Mouse (Mus musculus) adrenal gland, postnatal 14 days (tissue): Measurements from ENCODE around the gene 4930467E23Rik. TPM values are rescaled to one million over a fixed set of nuclear protein-coding genes. Genes with fewer than 3 reads are reported as not detected.
"Not testable (repeated sequence)": the region's sequence is repeated elsewhere in the genome, so short reads cannot be mapped to it uniquely, and the experiment has no call there.

Source experiments
- DNase-seq: peaks from one replicate; pipeline ENCODE4 v3.0.0; 2021; ENCODE audit warnings: mixed read lengths
- total RNA-seq: library from RNA; stranded (reverse); gene quantifications from 2 replicates; pipeline ENCODE4 v1.2.3, GENCODE M21; 2021

4930467E23Rik gene
- total RNA-seq, 1 experiment from 2014 or later = 0.15 TPM

DNA sequence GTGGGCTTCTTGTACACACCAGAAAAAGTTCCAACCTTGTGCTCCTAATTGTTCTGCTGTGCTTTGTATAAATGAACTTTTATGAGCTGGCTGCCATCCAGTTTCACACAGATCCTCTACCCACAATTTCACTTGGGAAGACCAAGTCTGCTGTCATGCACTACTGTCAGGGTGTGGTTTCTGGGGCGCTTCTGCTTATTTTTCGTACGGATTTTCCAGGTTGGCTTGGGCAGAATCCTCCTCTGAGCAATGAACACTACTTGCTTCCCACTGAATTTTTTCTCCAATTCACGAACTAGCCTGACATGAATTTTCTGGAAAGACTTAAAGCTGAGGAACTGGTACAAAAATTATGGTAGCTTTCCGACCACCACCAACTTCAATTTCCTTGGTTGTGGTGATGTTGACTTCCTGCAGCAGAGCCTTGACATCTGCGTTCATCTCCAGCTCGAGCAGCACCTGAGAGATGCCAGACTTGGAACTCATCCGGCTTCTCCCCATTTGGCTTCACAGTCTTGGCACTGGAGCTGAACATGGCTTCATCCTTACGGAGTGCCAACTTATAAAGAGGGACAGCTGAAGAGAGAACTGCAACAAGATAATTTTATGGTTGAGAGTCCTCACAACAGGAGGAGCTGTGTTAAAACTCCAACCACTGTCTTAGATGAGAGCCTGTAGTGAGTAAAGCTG is 18.1 kb upstream of the 4930467E23Rik start:
- not testable (repeated sequence) for DNase-seq

DNA sequence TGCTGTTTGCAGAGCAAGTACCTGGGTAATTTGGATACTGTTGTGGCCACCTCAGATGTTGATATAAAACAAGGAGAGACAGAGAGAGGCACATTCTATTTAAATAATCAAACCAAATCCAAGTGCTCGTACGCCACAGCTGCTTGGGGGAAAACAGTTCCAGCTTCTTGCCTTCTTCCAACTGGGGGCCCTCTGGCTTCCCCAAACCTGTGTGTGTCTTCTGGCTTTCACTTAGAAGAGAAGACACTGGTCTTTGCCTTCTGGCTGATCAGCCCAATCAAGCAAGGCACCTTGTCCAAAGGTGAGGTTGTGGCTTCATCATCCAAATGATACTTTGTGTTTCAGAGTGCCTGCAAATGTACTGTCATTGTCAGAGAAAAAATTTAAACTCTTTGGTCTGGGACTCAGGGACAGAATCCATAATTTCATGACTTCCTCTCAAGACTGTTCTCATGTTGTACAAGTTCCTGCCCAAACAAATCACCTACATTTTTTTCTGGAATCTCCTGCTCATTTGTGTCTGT is 17.1 kb upstream of the 4930467E23Rik start:
- not testable (repeated sequence) for DNase-seq

DNA sequence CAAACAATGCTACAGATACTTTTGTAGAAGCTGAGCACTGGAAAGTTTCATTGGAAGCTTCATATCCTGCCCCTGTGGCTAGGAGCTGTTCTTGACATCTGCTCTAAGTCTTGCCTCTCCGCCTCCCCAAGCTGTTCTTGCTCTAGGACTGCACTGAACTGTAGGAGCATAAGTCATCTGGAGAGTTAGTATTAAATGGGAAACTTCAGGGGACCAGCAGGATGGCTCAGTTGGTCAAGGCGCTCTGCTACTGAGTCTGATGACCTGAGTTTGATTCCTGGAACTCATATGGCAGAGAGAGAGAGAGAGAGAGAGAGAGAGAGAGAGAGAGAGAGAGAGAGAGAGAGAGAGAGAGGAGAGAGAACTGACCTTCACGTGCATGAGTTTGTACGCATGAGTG is 16.6 kb upstream of the 4930467E23Rik start:
- DNase-seq = not testable (repeated sequence)

DNA sequence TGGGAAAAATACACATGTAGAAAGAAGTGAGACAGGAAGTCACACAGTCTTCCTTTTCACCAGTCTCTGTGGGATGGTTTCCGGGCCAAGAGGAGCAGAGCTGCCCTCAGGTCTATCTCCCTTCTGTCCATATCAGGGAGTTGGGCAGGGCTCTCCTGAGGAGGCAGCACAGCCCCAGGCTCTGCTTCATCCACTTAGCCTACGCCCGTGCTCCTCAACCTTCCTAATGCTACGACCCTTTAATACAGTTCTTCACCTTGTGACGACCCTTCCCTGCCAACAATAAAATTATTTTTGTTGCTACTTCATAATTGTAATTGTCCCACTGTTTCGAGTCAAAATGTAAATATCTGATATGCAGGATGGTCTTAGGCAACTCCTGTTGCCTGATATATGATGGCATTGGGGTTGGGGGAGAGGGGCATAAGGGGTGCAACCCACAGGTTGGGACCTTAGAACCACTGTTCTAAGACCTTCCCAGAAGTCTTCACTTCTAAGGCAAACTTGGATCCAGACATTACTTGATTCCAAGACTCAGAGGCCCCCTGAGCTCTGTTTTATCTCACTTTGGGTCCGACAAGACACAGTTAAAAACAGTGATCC is 16.0 kb upstream of the 4930467E23Rik start:
- DNase-seq = not testable (repeated sequence)

DNA sequence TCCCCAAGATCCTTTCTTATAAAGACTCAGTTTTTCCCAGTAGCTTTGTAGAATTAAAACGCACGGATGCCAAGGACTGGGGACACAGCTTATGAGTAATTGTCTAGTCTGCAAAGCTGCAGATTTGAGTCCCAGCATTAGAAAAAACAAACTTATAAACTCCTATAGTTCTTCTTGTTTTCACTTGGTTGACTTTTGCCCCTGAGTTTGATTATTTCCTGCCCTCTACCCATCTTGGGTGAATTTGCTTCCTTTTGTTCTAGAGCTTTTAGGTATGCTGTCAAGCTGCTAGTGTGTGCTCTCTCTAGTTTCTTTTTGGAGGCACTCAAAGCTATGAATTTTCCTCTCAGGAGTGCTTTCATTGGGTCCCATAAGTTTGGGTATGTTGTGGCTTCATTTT is 14.9 kb upstream of the 4930467E23Rik start:
- DNase-seq = not testable (repeated sequence)

DNA sequence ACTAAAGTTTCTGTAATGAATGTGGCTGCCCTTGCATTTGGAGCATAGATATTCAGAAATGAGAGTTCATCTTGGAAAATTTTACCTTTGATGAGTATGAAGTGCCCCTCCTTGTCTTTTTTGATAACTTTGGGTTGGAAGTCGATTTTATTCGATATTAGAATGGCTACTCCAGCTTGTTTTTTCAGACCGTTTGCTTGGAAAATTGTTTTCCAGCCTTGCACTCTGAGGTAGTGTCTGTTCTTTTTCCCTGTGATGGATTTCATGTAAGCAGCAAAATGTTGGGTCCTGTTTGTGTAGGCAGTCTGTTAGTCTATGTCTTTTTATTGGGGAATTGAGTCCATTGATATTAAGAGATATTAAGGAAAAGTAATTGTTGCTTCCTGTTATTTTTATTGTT is 14.1 kb upstream of the 4930467E23Rik start:
- DNase-seq = not testable (repeated sequence)

DNA sequence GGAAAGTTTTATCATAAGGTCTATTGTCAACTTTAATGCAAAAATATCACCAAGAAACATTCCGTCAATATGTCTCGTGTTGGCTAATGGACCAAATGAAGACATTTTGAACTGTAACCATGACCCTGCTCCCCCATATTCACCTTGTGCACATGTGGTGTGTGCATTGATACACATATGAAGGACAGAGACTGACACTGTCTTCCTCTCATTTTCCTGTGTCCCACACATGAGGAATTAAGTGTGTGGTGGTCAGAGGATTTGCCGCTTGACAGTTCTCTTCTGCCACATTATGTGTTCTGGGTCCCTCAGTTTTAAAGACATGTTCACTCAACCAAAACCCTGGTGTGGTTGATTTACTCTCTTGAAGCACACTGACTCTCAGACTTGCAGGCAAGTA is 11.5 kb upstream of the 4930467E23Rik start:
- DNase-seq = not testable (repeated sequence)

DNA sequence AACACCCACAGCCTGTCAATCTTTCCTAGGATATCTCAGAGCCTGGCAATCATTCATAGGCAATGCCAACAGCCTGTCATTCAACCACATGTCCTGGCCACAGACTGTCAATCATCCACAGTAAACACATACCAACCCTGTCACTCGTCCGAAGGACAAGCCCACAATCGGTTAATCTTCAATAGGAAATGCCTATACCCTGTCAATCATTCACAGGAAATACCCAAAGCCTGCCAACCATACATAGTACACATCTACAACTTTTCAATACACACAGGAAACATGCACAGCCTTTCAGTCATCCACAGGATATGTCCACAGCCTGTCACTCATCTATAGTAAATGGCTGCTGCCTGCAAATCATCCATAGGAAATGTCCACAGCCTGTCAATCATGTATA is 9.9 kb upstream of the 4930467E23Rik start:
- DNase-seq = not testable (repeated sequence)

DNA sequence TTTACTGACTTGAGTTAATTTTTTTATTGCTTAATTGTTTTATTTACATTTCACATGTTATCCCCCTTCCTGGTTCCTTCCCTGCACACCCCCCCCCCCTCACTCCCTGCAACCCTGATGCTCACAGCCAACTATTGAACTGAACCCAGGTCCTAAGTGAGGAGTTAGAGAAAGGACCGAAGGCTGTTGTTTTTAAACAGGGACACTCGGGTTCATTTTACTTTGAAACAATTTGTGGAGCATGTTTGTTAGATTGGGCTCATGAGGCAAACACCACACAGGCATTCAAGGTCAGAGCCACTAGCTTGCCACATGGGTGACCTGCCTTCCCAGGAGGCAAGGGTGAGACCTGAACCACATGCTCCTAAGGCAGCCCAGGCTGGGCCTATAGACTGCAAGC is 4.5 kb upstream of the 4930467E23Rik start:
- not testable (repeated sequence) for DNase-seq

DNA sequence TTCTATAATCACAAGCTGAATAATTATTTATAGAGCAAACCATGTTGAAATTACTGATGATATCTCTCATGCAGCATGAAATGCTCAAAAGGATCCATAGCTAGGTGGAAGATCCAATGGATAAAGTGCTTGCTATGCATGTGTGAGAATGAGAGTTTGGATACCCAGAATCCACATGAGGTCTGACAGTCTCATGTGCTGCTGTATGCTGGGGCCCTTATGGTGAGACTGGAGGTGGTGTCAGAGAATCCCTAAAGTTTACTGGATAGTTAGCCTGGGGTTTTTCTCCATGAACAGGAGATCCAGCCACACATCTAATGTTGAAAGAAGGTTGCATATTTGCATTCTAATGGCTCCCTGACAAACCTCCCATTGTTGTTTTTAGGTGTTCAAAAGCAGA is 22.4 kb downstream of the 4930467E23Rik start:
- not testable (repeated sequence) for DNase-seq

DNA sequence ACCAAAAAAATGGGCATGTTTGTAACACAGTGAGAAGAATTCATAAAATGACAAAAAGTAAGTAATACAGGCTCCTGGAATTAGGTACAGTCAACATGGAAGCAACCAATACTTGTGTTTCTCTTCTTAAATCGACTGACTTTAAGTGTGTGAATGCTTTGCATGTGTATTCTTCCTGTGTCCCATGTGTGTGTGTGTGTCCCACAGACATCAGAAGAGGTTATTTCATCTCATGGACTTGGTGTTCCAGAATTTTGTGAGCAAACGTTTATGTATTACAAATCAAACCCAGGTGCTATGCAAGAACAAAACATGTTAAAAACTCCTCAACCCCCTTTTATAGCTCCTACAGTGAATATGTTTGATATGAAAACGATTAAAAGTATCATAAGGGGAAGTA is 24.8 kb downstream of the 4930467E23Rik start:
- not testable (repeated sequence) for DNase-seq

DNA sequence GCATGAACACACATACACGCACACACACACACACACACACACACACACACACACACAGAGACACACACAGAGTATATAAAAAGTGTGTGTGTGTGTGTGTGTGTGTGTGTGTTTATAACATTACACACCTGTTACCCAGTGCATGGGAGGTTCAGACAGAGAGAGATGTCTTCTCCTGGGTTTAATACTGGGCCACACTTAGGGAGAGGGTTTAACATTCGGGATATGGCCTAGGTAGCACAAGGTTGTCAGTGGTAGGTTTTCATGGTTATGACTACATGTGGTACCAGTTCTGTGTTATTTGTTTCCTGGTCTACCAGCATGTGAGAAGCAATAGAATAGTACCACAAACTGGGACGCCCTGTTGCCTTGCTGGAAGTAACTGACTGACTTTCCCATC is 25.6 kb downstream of the 4930467E23Rik start:
- DNase-seq = not testable (repeated sequence)

DNA sequence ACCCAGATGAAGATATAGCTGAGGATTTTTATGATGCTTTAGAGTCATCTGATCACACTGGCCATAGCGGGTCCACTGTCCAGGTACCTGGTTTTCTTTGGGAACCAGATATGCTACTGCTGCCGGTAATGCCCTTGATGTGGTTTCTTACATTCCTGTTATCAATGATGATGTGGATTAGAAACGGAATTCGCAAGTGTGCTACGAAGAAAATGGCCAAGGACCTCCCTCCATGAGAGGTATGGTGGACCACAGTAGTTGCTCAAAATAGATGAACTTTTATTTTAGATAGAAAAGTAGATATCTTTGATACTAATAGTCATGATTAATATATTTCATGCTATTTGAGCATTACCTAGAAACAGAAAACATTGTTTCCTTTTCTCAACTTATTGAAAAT is 32.3 kb downstream of the 4930467E23Rik start:
- not testable (repeated sequence) for DNase-seq

DNA sequence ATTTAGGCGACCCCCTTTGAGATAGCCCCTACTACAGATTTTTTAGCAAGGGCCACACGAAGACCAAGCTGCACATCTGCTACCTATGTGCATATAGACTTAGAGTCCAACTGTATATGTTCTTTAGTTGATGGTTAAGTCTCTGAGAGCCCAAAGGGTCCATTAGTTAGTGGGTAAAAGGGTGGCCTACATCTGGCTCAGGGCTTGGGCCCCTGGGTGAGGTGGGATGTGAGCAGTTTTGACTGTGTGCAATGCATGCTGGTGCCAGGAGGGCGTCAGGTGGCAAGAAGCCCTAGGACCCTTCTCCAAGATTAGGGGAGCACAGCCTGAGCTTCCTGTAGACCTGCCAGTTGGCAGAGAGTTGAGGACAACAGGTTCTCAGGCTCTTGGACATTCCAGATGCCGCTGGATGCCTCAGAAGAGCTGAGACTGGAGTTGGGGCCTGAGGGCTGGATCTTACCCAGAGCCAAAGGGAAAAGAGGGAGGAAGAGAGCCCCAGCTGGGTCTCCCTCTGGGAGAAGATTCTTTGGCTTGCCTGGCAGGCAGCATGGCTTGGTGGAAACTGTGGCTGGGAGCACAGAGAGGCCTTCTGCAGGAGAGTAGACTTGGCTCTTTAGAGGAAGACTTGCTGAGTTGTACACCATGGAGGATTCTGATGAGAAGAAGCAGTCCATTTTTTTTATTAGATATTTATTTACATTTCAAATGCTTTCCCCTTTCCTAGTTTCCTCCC is 33.6 kb downstream of the 4930467E23Rik start:
- DNase-seq = not testable (repeated sequence)

DNA sequence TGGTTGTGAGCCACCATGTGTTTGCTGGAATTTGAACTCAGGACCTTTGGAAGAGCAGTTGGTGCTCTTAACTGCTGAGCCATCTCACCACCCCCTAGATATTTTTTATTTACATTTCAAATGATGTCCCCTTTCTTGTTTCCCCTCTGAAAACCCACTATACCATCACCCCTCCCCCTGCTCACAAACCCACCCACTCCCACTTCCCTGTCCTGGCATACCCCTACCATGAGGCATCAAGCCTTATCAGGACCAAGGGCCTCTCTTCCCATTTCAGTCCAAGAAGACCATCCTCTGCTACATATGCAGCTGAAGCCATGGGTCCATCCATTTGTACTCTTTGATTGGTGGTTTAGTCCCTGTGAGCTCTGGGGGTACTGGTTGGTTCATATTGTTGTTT is 36.2 kb downstream of the 4930467E23Rik start:
- not testable (repeated sequence) for DNase-seq

DNA sequence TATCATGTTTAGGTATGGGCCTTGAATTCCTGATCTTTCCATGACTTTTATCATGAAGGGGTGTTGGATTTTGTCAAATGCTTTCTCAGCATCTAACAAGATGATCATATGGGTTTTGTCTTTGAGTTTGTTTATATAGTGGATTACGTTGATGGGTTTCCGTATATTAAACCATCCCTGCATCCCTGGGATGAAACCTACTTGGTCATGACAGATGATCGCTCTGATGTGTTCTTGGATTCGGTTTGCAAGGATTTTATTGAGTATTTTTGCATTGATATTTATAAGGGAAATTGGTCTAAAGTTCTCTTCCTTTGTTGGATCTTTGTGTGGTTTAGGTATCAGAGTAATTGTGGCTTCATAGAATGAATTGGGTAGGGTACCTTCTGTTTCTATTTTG is 44.1 kb downstream of the 4930467E23Rik start:
- not testable (repeated sequence) for DNase-seq

DNA sequence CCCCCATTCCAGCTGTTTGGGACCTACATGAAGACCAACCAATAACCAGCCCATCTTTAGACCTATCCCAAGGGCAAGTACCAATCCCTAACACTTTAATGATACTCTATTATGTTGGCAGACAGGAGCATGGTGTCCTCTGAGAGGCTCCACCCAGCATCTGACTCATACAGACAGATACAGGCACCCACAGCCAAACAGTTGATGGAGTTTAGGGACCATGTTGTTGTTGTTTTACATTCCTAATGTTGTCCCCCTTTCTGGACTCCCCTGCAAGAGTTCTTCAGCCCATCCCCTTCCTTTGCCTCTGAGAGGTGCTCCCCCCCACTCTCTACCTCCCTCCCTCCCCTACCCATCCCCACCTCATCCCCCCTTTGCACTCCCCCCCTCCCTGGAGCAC is 46.9 kb downstream of the 4930467E23Rik start:
- DNase-seq = not testable (repeated sequence)

DNA sequence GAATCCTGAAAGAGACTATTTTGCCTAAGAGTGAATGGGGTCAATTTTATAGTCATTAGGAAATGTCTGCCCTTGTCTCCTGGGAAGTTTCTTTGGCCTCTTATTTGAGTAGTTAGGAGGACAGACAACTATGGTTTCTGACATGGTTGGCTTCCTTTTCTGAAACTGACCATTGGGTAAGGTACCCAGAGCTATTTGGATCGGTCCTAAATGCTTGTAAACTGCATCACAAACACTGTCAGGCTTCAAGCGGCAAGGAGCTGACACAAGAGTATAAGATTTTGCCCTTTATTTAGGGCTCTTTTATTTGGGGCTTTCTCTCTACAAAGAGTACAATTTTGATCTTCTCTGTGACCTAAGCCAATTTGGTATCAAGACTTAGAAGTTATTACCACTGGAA is 48.1 kb downstream of the 4930467E23Rik start:
- not testable (repeated sequence) for DNase-seq

DNA sequence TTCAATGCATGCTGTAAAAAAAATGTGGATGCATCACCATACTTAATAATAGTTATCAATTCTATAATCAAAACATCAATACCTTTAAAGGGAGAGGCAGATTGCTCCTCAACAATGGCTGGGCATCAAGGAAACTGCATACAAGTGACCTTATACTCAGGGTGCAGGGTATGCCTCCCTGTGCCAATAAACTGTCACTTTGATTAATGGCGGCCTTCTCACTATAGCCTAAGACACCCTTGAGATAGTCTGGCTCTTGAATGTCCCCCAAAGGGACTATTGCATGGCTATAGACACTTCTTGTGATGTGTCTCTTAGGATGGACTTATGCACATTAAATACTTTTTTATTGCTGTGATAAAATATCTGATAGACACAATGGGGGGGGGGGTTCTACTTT is 48.8 kb downstream of the 4930467E23Rik start:
- peak; percentile 82 for DNase-seq

DNA sequence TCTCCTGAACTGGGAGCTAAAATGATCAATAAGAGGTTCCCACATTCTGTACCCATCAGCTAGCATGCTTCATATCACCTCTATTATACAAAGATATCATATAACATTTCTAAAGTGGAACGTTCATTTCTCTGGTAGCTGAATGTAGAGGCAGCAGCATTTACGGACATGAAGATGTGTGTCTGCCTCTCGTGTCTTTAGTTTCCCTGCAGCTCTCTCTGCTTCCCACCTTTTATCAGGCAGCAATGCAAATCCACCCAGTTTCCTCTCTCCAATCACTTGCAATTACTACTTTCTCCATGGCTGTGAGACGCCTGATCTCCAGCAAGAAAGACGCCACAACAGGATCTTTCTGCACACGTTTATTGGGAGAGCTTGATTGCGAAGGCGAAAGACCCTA is 49.5 kb downstream of the 4930467E23Rik start:
- DNase-seq = not testable (repeated sequence)

DNA sequence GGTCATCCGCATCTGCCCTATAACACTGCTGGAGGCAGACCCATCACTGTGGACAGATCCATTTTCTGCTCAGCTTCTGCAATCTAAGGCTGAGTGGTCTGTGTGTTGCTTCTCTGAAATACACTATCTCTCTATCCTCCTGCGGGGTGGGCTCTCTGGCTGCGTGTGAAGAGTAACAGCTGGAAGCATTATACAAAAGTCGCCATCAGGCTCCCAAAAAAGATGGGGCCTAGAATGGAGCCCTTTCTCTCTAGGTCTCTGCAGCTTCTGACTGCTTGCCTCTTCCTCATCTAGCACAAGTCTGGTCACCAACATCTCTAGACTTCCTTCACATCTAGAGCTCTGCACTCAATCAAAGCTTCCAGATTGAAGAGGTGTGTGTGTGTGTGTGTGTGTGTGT is 50.8 kb downstream of the 4930467E23Rik start:
- not testable (repeated sequence) for DNase-seq

DNA sequence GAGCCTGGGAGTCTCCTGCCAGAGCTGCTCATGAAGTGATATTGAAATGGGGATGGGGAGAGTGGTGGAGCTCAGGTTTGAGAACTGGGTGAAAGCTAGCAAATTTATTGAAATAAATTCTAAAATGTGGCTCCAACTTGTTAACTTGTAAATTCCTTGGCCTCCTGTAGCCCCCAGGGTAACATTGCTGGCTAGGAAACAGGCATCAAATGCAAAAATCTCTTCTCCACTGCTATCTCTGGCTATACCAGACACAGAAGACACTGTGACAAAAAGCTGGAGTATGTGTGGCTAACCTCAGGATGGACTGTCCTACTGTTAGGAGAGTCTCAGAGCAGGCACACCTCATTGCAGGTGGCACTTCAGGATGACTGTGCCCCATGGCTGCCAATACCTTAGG is 51.3 kb downstream of the 4930467E23Rik start:
- DNase-seq = not testable (repeated sequence)
